Mouse (Mus musculus): ENCODE results near the gene Olfr202.
"Not testable (repeated sequence)": the region's sequence is repeated elsewhere in the genome, so short reads cannot be mapped to it uniquely, and the experiment has no call there.

Gene Olfr202

DNA sequence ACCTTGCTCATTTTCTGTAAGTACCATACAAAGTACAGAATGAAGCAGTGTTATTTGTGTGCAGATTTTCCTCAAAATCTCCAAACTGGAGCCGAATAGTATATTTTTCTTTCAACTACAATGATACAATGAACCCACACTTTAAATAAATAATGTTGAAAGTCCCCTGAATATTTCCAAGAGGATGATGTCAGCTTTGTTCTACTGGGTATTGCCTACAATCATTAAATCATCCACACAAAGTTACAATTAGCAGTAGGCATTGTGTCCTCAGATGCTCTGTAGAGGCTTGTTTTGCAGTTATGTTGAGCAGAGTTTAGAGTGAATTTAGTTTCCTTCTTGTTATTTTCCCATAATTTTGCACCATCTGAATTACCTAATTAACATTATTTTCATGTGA is at the start of gene Olfr202:
Gene Olfr202, minus strand, starts transcription at position 101 of the 400 bp plus-strand sequence.
- DNase-seq (ENCODE audit: low spot score) = no peak

DNA sequence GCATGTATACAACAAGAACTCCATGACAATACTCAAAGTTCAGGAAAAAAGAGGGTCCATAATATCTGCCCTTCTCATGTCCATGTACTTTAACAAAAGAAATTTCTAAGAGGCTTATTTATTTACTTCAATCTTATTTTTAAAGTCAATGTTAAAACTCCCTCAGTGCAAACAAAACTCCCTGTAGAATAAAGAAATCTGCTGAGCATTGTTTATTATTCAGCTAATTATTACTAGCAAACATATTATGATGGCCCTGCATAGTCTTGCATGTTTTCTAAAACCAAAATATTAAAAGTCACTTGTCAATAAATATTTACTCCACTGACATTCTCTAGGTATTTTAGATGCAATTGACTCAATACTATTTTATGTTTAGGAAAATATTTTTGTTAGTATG is 44.4 kb upstream of the Olfr202 start, which contains the start of gene Olfr205:
Gene Olfr205, minus strand, starts transcription at position 101 of the 400 bp plus-strand sequence.
- no peak for DNase-seq (ENCODE audit: low spot score)

DNA sequence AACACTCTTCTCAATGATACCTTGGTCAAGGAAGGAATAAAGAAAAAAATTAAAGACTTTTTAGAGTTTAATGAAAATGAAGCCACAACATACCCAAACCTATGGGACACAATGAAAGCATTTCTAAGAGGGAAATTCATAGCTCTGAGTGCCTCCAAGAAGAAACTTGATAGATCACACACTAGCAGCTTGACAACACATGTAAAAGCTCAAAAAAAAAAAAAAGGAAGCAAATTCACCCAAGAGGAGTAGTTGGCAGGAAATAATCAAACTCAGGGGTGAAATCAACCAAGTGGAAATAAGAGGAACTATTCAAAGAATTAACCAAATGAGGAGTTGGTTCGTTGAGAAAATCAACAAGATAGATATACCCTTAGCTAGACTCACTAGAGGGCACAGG is 36.7 kb upstream of the Olfr202 start:
- DNase-seq (ENCODE audit: low spot score) = not testable (repeated sequence)

- no peak for DNase-seq (ENCODE audit: low spot score)
Measured at GRCm38 (mm10) chr16:59318148-59318547, 31.6 kb upstream of the Olfr202 start, which contains the start of gene Olfr204. TSS of gene Olfr204 (minus strand) at chr16:59318248.

DNA sequence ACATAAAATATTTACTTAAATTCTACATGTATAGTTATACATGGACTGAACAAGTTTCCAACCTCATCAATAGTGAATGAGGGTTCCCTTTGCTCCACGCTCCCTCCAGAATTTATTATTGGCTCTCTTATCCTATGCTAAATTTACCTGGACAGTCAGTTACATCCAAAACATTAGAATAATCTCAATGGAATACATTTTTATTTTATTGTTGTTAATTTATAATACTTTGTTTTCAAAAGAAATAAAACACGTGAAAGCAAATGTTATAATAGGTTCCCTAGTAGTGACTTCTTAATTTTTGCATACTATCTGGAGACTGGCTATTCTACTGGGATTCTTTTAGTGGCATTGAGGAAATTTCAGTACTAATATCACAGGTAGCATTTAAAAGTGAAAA is 12.0 kb upstream of the Olfr202 start, which contains the start of gene Olfr203:
Gene Olfr203, plus strand, starts transcription at position 301 of the 400 bp plus-strand sequence.
- DNase-seq (ENCODE audit: low spot score) = no peak

GRCm38 (mm10) chr16:59287576-59287975 is 983 bp upstream of the Olfr202 start:
- DNase-seq (ENCODE audit: low spot score) = not testable (repeated sequence)

- no peak for DNase-seq (ENCODE audit: low spot score)
Measured at GRCm38 (mm10) chr16:59283476-59283875, 3.1 kb downstream of the Olfr202 start.

DNA sequence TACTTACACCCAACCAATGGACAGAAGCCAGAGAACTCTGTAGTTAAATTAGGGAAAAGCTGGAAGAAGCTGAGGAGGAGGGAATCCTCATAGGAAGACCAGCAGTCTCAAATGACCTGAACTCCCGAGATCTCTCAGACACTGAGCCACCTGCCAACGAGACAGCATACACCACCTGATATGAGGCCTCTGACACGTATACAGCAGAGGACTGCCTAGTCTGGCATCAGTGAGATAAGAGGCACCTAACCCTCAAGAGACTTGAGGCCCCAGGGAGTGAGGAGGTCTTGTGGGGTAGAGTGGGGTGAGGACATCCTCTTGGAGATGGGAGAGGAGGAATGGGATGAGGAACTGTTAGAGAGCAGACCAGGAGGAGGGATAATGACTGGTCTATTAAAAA is 6.1 kb downstream of the Olfr202 start:
- DNase-seq (ENCODE audit: low spot score) = no peak

- DNase-seq (ENCODE audit: low spot score) = not testable (repeated sequence)
Measured at GRCm38 (mm10) chr16:59272532-59272931, 14.1 kb downstream of the Olfr202 start, which contains the start of gene Olfr201. TSS of gene Olfr201 (minus strand) at chr16:59272632.

DNA sequence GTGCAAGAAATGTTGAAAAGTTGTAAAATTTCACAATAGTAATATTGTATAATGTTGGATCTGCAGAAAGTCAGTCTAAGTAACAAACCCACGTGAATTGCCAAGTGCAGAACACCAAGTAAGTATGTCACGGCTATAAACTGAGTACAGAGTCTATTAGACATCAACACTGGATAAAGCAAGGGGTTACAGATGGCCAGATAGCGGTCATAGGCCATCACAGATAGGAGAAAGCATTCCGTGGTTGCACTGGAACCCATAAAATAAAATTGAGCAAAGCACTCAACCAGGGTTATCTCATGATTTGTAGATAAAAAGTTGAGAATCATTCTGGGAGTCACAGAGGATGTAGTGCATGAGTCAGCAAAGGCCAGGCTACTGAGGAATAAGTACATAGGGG is 17.5 kb downstream of the Olfr202 start:
- DNase-seq (ENCODE audit: low spot score) = not testable (repeated sequence)

GRCm38 (mm10) chr16:59249684-59250083 is 36.9 kb downstream of the Olfr202 start:
- DNase-seq (ENCODE audit: low spot score) = no peak

Measured in lung, postnatal 25 days (tissue).